Mouse (Mus musculus): Measurements from ENCODE around the gene Fgfr2.

- TF ChIP-seq CTCF (conservative IDR thresholded peaks at IDR 0.05; ENCODE audit: low read length) (no peak), NANOG (IDR thresholded peaks at IDR 0.05; ENCODE audit: borderline replicate concordance, low read length) (no peak)
Measured at GRCm38 (mm10) chr7:133013923-133014322, 109.2 kb downstream of the Fgfr2 start.

Measured in E14TG2a.4 (cell line).